Comparison of ENCODE assay signal across 8 mouse cellular contexts in genomic region chr13:109615785-109616281, GRCm38 (mm10).
DNase-seq lines count a peak whose midpoint lies in the region; ATAC-seq and TF ChIP-seq lines count a peak whose summit lies in the region.

No protein-coding gene starts in this region.

- no peak for TF ChIP-seq POLR2A in MEL (IDR thresholded peaks at IDR 0.05; ENCODE audit: control insufficient read depth in 1 of 2, insufficient read depth in 1 of 2, low read depth in 1 of 2, low read length in 2 of 2, poor library complexity in 1 of 2)
- no peak for TF ChIP-seq POLR2A in cortical plate, adult 2 months (IDR thresholded peaks at IDR 0.05; ENCODE audit: extremely low read depth, insufficient read depth, low read length)

- no peaks in the 10 kb centered on the region for H3K9me3 ChIP-seq in hindbrain, embryonic 15.5 days
- H3K9me3 ChIP-seq in hindbrain, embryonic 13.5 days = no peaks in the 10 kb centered on the region
- H3K9me3 ChIP-seq in MEL (replicated peaks; ENCODE audit: insufficient read depth, low read length) = no peaks in the 10 kb centered on the region
- no peaks in the 10 kb centered on the region for H3K9me3 ChIP-seq in kidney, embryonic 16.5 days (ENCODE audit: low read length)
- H3K9me3 ChIP-seq in midbrain, postnatal 0 days (ENCODE audit: low read length) = no peaks in the 10 kb centered on the region

- no peaks in the 10 kb centered on the region for H3K27me3 ChIP-seq in hindbrain, embryonic 15.5 days
- no peaks in the 10 kb centered on the region for H3K27me3 ChIP-seq in hindbrain, embryonic 13.5 days
- H3K27me3 ChIP-seq in MEL (ENCODE audit: control insufficient read depth in 1 of 2, insufficient read depth in 2 of 2, low read length in 2 of 2) = no peaks in the 10 kb centered on the region
- H3K27me3 ChIP-seq in kidney, embryonic 16.5 days (ENCODE audit: insufficient read depth, low read length) = no peaks in the 10 kb centered on the region
- no peaks in the 10 kb centered on the region for H3K27me3 ChIP-seq in midbrain, postnatal 0 days (ENCODE audit: insufficient read depth, low read length)

- H3K4me2 ChIP-seq in hindbrain, embryonic 15.5 days = peak overlapping the region; percentile 31
- no peak overlapping the region for H3K4me2 ChIP-seq in hindbrain, embryonic 13.5 days
- H3K4me2 ChIP-seq in kidney, embryonic 16.5 days (replicated peaks; ENCODE audit: low read depth, low read length) = no peak overlapping the region
- H3K4me2 ChIP-seq in midbrain, postnatal 0 days (ENCODE audit: low read depth, low read length, poor library complexity, severe bottlenecking) = no peak overlapping the region

- TF ChIP-seq CTCF in MEL (IDR thresholded peaks at IDR 0.05 in 2 of 3, conservative IDR thresholded peaks at IDR 0.05 in 1 of 3; ENCODE audit: control insufficient read depth in 1 of 3, insufficient read depth in 1 of 3, low read depth in 2 of 3, low read length in 3 of 3, poor library complexity in 1 of 3, severe bottlenecking in 1 of 3) = peak; percentile 22 to 97 (median 45)
- TF ChIP-seq CTCF in cortical plate, adult 2 months (IDR thresholded peaks at IDR 0.05; ENCODE audit: extremely low read depth, insufficient read depth, low read length) = 0 out of 2 replicates have a peak, but pooled peaks have one; percentile 13
- peak; percentile 73 for TF ChIP-seq CTCF in midbrain, postnatal 0 days (IDR thresholded peaks at IDR 0.05)

- 0 out of 4 replicates have a peak, but pooled peaks of 1 of the 2 experiments have one; percentile 25 for TF ChIP-seq EP300 in MEL (IDR thresholded peaks at IDR 0.05; ENCODE audit: low read depth in 1 of 2, low read length in 2 of 2)

- H3K36me3 ChIP-seq in hindbrain, embryonic 15.5 days = no peaks in the 10 kb centered on the region
- no peaks in the 10 kb centered on the region for H3K36me3 ChIP-seq in hindbrain, embryonic 13.5 days
- peaks cover 0 to 5% of the 10 kb centered on the region in 2 experiments; a peak in 1 of 4 replicates for H3K36me3 ChIP-seq in MEL (ENCODE audit: control insufficient read depth in 1 of 2, insufficient read depth in 2 of 2, low read length in 2 of 2)
- H3K36me3 ChIP-seq in kidney, embryonic 16.5 days (ENCODE audit: insufficient read depth, low read length) = no peaks in the 10 kb centered on the region
- H3K36me3 ChIP-seq in midbrain, postnatal 0 days (ENCODE audit: insufficient read depth, low read length) = no peaks in the 10 kb centered on the region

- H3K4me1 ChIP-seq in hindbrain, embryonic 15.5 days (replicated peaks) = peaks cover 14% of the 10 kb centered on the region; the same call in 1 of the 2 replicates
- H3K4me1 ChIP-seq in hindbrain, embryonic 13.5 days (replicated peaks) = peaks cover 8% of the 10 kb centered on the region
- 0 out of 4 replicates have a peak, but pooled peaks cover 0 to 2% of the 10 kb centered on the region in 2 experiments for H3K4me1 ChIP-seq in MEL (ENCODE audit: control insufficient read depth in 1 of 2, insufficient read depth in 2 of 2, low read length in 2 of 2)
- peaks cover 4% of the 10 kb centered on the region; the same call in 1 of the 2 replicates for H3K4me1 ChIP-seq in cortical plate, adult 2 months (ENCODE audit: control insufficient read depth, insufficient read depth, low read length)
- H3K4me1 ChIP-seq in kidney, embryonic 16.5 days (ENCODE audit: insufficient read depth, low read length) = peaks cover 11% of the 10 kb centered on the region; the same call in 1 of the 2 replicates
- no peaks in the 10 kb centered on the region for H3K4me1 ChIP-seq in midbrain, postnatal 0 days (ENCODE audit: insufficient read depth, low read length)

- H3K79me2 ChIP-seq in MEL (ENCODE audit: control insufficient read depth, insufficient read depth, low read length, poor library complexity) = no peaks in the 10 kb centered on the region; the same call in 1 of the 2 replicates

- no peak overlapping the region for H3K27ac ChIP-seq in hindbrain, embryonic 15.5 days (replicated peaks)
- no peak overlapping the region for H3K27ac ChIP-seq in hindbrain, embryonic 13.5 days
- no peak overlapping the region for H3K27ac ChIP-seq in MEL (ENCODE audit: control insufficient read depth, low read depth, low read length)
- H3K27ac ChIP-seq in cortical plate, adult 2 months (ENCODE audit: insufficient read depth, low read length) = no peak overlapping the region
- H3K27ac ChIP-seq in kidney, embryonic 16.5 days (ENCODE audit: low read length) = no peak overlapping the region
- no peak overlapping the region for H3K27ac ChIP-seq in midbrain, postnatal 0 days (ENCODE audit: low read depth, low read length)

- no peak for ATAC-seq in hindbrain, embryonic 15.5 days (ENCODE audit: low FRiP score, low read depth)
- ATAC-seq in hindbrain, embryonic 13.5 days (ENCODE audit: low FRiP score) = no peak
- peak; percentile 39; the same call in 1 of the 2 replicates for ATAC-seq in kidney, embryonic 16.5 days (ENCODE audit: low FRiP score, low TSS enrichment)
- no peak for ATAC-seq in midbrain, postnatal 0 days (ENCODE audit: low FRiP score)

- TF ChIP-seq RAD21 in MEL (IDR thresholded peaks at IDR 0.05; ENCODE audit: low read depth, low read length) = peak; percentile 99

- H3K9ac ChIP-seq in hindbrain, embryonic 15.5 days = no peak overlapping the region
- no peak overlapping the region for H3K9ac ChIP-seq in hindbrain, embryonic 13.5 days
- peak overlapping the region; percentile 61 for H3K9ac ChIP-seq in MEL (ENCODE audit: control insufficient read depth, low read depth, low read length, poor library complexity, severe bottlenecking)
- H3K9ac ChIP-seq in kidney, embryonic 16.5 days (replicated peaks; ENCODE audit: low read length) = no peak overlapping the region
- no peak overlapping the region for H3K9ac ChIP-seq in midbrain, postnatal 0 days (replicated peaks; ENCODE audit: low read length, poor library complexity, severe bottlenecking)

- H3K4me3 ChIP-seq in hindbrain, embryonic 15.5 days = no peak overlapping the region
- no peak overlapping the region for H3K4me3 ChIP-seq in hindbrain, embryonic 13.5 days
- H3K4me3 ChIP-seq in MEL (ENCODE audit: control insufficient read depth in 1 of 2, insufficient read depth in 1 of 2, low read depth in 2 of 2, low read length in 2 of 2) = peak overlapping the region; percentile 57 to 70
- H3K4me3 ChIP-seq in cortical plate, adult 2 months (ENCODE audit: insufficient read depth, low read length) = no peak overlapping the region
- no peak overlapping the region for H3K4me3 ChIP-seq in kidney, embryonic 16.5 days (ENCODE audit: low read length)
- no peak overlapping the region for H3K4me3 ChIP-seq in midbrain, postnatal 0 days (ENCODE audit: low read depth, low read length)

- 13% methylated on average over 7 of the region's 7 CpGs for WGBS in hindbrain, embryonic 15.5 days
- WGBS in hindbrain, embryonic 13.5 days = 18% methylated on average over 7 of the region's 7 CpGs
- 17% methylated on average over 7 of the region's 7 CpGs for WGBS in kidney, embryonic 16.5 days
- 10% methylated on average over 7 of the region's 7 CpGs for WGBS in midbrain, postnatal 0 days

- DNase-seq in MEL (ENCODE audit: low read depth, low spot score) = peak; percentile 87
- DNase-seq in midbrain, postnatal 0 days (ENCODE audit: low spot score) = peak; percentile 80
- DNase-seq in urinary bladder, postnatal 25 days (ENCODE audit: low spot score) = no peak
- no peak for DNase-seq in ovary, adult 18-20 months (ENCODE audit: low spot score)

TF ChIP-seq in MEL, 35 proteins besides CTCF, POLR2A, EP300 and RAD21:
- no peak for TF ChIP-seq CHD1 (IDR thresholded peaks at IDR 0.05; ENCODE audit: low read depth, low read length)
- 0 out of 2 replicates have a peak, but pooled peaks have one; percentile 46 for TF ChIP-seq MAZ (IDR thresholded peaks at IDR 0.05; ENCODE audit: low read depth, low read length)
- 0 out of 2 replicates have a peak, but pooled peaks have one; percentile 20 for TF ChIP-seq HCFC1 (IDR thresholded peaks at IDR 0.05; ENCODE audit: low read depth, low read length)
- TF ChIP-seq ZNF384 (IDR thresholded peaks at IDR 0.05; ENCODE audit: low read depth, low read length) = peak; percentile 20; the same call in 1 of the 2 replicates
- peak; percentile 45; the same call in 1 of the 2 replicates for TF ChIP-seq MAX (IDR thresholded peaks at IDR 0.05; ENCODE audit: low read length)
- no peak for TF ChIP-seq ELF1 (IDR thresholded peaks at IDR 0.05; ENCODE audit: low read depth, low read length)
- TF ChIP-seq NRF1 (IDR thresholded peaks at IDR 0.05; ENCODE audit: insufficient read depth, low read depth, low read length, poor library complexity, severe bottlenecking) = no peak
- TF ChIP-seq ZC3H11A (IDR thresholded peaks at IDR 0.05; ENCODE audit: low read depth, low read length) = peak; percentile 99
- 0 out of 2 replicates have a peak, but pooled peaks have one; percentile 38 for TF ChIP-seq TBP (IDR thresholded peaks at IDR 0.05; ENCODE audit: low read depth, low read length)
- no peak for TF ChIP-seq UBTF (IDR thresholded peaks at IDR 0.05; ENCODE audit: borderline replicate concordance, insufficient read depth, low read depth, low read length)
- no peak; the same call in 1 of the 2 replicates for TF ChIP-seq USF1 (IDR thresholded peaks at IDR 0.05; ENCODE audit: low read depth, low read length)
- no peak for TF ChIP-seq CHD2 (IDR thresholded peaks at IDR 0.05; ENCODE audit: low read length)
- peak; percentile 57; the same call in 1 of the 2 replicates for TF ChIP-seq SIN3A (IDR thresholded peaks at IDR 0.05; ENCODE audit: low read length)
- TF ChIP-seq RCOR1 (IDR thresholded peaks at IDR 0.05; ENCODE audit: low read depth, low read length) = no peak
- 0 out of 2 replicates have a peak, but pooled peaks have one; percentile 3 for TF ChIP-seq MXI1 (IDR thresholded peaks at IDR 0.05; ENCODE audit: low read depth, low read length)
- TF ChIP-seq SMC3 (IDR thresholded peaks at IDR 0.05; ENCODE audit: low read depth, low read length) = peak; percentile 99
- peak; percentile 65; the same call in 1 of the 2 replicates for TF ChIP-seq MYC (IDR thresholded peaks at IDR 0.05; ENCODE audit: low read depth, low read length)
TF ChIP-seq in MEL: peak in this region for 10.

Comparison
In these comparisons a context has a peak if more than half of its experiments do, and no peak if none do; other contexts are left out.
1. H3K4me3 ChIP-seq: peak in MEL (2 of 2); none in hindbrain, embryonic 15.5 days (single experiment), hindbrain, embryonic 13.5 days (single experiment), cortical plate, adult 2 months (single experiment), kidney, embryonic 16.5 days (single experiment) and midbrain, postnatal 0 days (single experiment).
2. DNase-seq: peak in MEL (single experiment) and midbrain, postnatal 0 days (single experiment); none in urinary bladder, postnatal 25 days (single experiment) and ovary, adult 18-20 months (single experiment).
3. CTCF ChIP-seq: peak in every context shown above with its lines; median percentile 73 in midbrain, postnatal 0 days; 45 in MEL; 13 in cortical plate, adult 2 months.